17 mouse cellular contexts compared by ENCODE assay signal in the genomic region with DNA sequence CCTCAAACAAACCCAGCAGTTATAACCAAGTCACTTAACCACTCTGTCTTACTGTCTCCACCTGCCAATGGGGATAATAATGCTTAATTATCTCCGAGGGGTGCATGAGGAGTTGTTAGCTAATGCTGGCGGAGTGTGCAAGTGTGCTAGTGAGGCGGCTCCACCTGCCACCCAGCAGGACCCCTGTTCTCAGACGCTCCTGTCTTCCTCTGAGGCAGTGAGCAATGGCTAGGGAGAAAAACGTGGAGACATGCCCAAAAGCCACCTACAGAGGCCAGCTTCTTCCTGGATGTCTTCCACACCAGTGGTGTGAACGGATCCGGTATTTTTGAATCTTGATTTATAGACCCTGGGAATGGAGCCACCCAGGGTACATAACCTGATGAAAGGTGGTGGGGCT.
DNase-seq lines count a peak whose midpoint lies in the region; ATAC-seq and TF ChIP-seq lines count a peak whose summit lies in the region.
"Had no signal": no experiment of that assay in that cellular context is flagged by ENCODE, and none has a peak within 500 bp of the region (broad histone marks: within the 10 kb centered on the region; RNA-seq: fewer than 3 reads in every experiment).

No protein-coding gene starts in this region.

- no peak for TF ChIP-seq CTCF in gastrocnemius, adult 2 months (IDR thresholded peaks at IDR 0.05)

- 56% methylated on average over 7 of the region's 7 CpGs for WGBS in midbrain, embryonic 16.5 days
- WGBS in midbrain, embryonic 15.5 days: 60% methylated on average over 7 of the region's 7 CpGs

- no peaks in the 10 kb centered on the region for H3K9me3 ChIP-seq in midbrain, embryonic 16.5 days (replicated peaks; ENCODE audit: control insufficient read depth, low read length, poor library complexity, severe bottlenecking)
- no peaks in the 10 kb centered on the region for H3K9me3 ChIP-seq in midbrain, embryonic 15.5 days
- H3K9me3 ChIP-seq: heart, embryonic 10.5 days; hindbrain, embryonic 10.5 days; kidney, embryonic 15.5 days had no signal

- H3K4me3 ChIP-seq in gastrocnemius, adult 2 months: no peak overlapping the region
- H3K4me3 ChIP-seq in midbrain, embryonic 16.5 days (ENCODE audit: low read depth, low read length): no peak overlapping the region
- no peak overlapping the region for H3K4me3 ChIP-seq in midbrain, embryonic 15.5 days
- H3K4me3 ChIP-seq: heart, embryonic 10.5 days; hindbrain, embryonic 10.5 days; kidney, embryonic 15.5 days had no signal

- intact Hi-C loops in gastrocnemius, adult 2 months (cut with DNase I): no loop called here
- intact Hi-C loops in gastrocnemius, postnatal 14 days (cut with DNase I; ENCODE audit: low total_unique reads): no loop called here

- H3K36me3 ChIP-seq in midbrain, embryonic 16.5 days (ENCODE audit: control insufficient read depth, insufficient read depth, low read length): no peaks in the 10 kb centered on the region
- no peaks in the 10 kb centered on the region for H3K36me3 ChIP-seq in midbrain, embryonic 15.5 days (replicated peaks)
- H3K36me3 ChIP-seq: heart, embryonic 10.5 days; hindbrain, embryonic 10.5 days; kidney, embryonic 15.5 days had no signal

- H3K9ac ChIP-seq in midbrain, embryonic 16.5 days (ENCODE audit: low read depth, low read length): no peak overlapping the region
- no peak overlapping the region for H3K9ac ChIP-seq in midbrain, embryonic 15.5 days
- H3K9ac ChIP-seq: kidney, embryonic 15.5 days had no signal

- no peaks in the 10 kb centered on the region for H3K27me3 ChIP-seq in midbrain, embryonic 16.5 days (ENCODE audit: control insufficient read depth, insufficient read depth, low read depth, low read length)
- H3K27me3 ChIP-seq in midbrain, embryonic 15.5 days (replicated peaks): no peaks in the 10 kb centered on the region

- no peak overlapping the region; the same call in 1 of the 2 replicates for H3K27ac ChIP-seq in gastrocnemius, adult 2 months
- 0 out of 2 replicates have a peak overlapping the region, but pooled peaks have one; percentile 24 for H3K27ac ChIP-seq in midbrain, embryonic 16.5 days (ENCODE audit: low read length)
- no peak overlapping the region for H3K27ac ChIP-seq in midbrain, embryonic 15.5 days
- H3K27ac ChIP-seq: heart, embryonic 10.5 days; hindbrain, embryonic 10.5 days; kidney, embryonic 15.5 days had no signal

- H3K4me2 ChIP-seq in midbrain, embryonic 16.5 days (ENCODE audit: low read length): no peak overlapping the region
- H3K4me2 ChIP-seq in midbrain, embryonic 15.5 days: no peak overlapping the region
- H3K4me2 ChIP-seq: kidney, embryonic 15.5 days had no signal

- ATAC-seq in midbrain, embryonic 16.5 days: no peak
- ATAC-seq in midbrain, embryonic 15.5 days (replicated peaks): no peak
- ATAC-seq: Patski had no signal

- DNase-seq in cerebellum, adult 11 months: peak; percentile 13
- DNase-seq in cerebellum, postnatal 4 days (ENCODE audit: low spot score in 2 of 2): no peak
- DNase-seq in gastrocnemius, adult 2 months: peak; percentile 34
- no peak for DNase-seq in gastrocnemius, postnatal 14 days
- DNase-seq in skeletal muscle tissue, adult 2 months (ENCODE audit: low read depth, low spot score): peak; percentile 27
- DNase-seq in lung, postnatal 14 days: no peak
- DNase-seq: adrenal gland, adult 8-10 months; kidney, postnatal 4 days; layer of hippocampus, adult 9-11 months; lung, postnatal 10 days; retina, postnatal 1 day had no signal

- H3K4me1 ChIP-seq in midbrain, embryonic 16.5 days (ENCODE audit: control insufficient read depth, insufficient read depth, low read length): peaks cover 19% of the 10 kb centered on the region
- H3K4me1 ChIP-seq in midbrain, embryonic 15.5 days: peaks cover 23% of the 10 kb centered on the region
- H3K4me1 ChIP-seq: heart, embryonic 10.5 days; kidney, embryonic 15.5 days had no signal

Comparison
In these comparisons a context has a peak if more than half of its experiments do, and no peak if none do; other contexts are left out.
1. DNase-seq: peak in cerebellum, adult 11 months (single experiment), gastrocnemius, adult 2 months (single experiment) and skeletal muscle tissue, adult 2 months (single experiment); none in cerebellum, postnatal 4 days (0 of 2), gastrocnemius, postnatal 14 days (single experiment) and lung, postnatal 14 days (single experiment).